Mouse (Mus musculus): Measurements from ENCODE around the gene Eloa.

DNA sequence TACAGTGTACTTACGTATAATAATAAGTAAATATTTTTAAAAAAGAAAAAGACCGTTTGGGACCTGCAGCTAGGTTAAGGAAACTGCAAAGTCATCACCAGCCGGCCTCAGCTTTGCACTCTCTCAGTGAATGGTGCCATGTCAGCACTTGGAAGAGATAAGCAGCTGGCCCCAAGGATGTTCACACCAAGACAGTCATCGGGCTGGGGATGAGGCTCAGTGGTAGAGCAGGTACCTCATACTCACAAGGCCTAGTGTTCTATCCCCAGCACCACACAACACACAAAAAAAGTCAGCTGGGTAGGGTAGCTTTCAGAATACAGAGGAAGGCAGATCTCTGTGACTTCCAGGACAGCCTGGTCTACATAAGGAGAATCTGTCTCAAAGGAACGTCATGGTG, 36.4 kb downstream of the Eloa start:
- TF ChIP-seq GATA1 (IDR thresholded peaks at IDR 0.05; ENCODE audit: low read length) (peak; percentile 89), TAL1 (IDR thresholded peaks at IDR 0.05; ENCODE audit: low read length) (peak; percentile 70)

Data from erythroblast, embryonic 14.5 days (primary cell).